Mouse (Mus musculus): Measurements from ENCODE around the gene Rapgef2. TPM values are rescaled to one million over a fixed set of nuclear protein-coding genes. Genes with fewer than 3 reads are reported as not detected.
A peak's percentile ranks its signal among the peaks of the same experiment; 100 is the strongest.

The Rapgef2 gene
- polyA plus RNA-seq, 1 experiment from 2014 or later, result 8.9 TPM

DNA sequence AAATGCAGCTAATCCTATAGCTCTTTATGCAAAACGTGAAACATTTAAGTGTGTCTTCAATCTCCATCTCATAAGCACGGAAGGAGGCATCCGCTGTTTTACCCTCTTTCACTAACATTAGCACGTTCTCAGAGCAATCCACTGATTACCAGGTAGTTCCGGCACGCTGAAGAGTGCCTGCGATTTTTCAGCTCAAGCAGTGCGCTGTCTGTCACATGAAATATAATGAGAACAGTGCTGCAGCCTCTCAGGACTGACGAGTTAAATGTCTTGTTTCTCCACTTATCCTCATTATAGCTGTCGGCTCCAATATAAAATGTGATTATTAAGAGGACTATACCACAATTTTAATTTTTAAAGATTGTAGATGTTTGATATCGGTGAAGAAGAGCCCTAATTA is 94.8 kb downstream of the Rapgef2 start:
- no peaks in the 10 kb centered on the region for H3K9me3 ChIP-seq
- peaks cover 4% of the 10 kb centered on the region for H3K36me3 ChIP-seq
- no peak overlapping the region for H3K4me2 ChIP-seq (replicated peaks)
- H3K4me3 ChIP-seq (replicated peaks), result no peak overlapping the region
- 82% methylated on average over 11 of the region's 11 CpGs for WGBS
- no peaks in the 10 kb centered on the region for H3K27me3 ChIP-seq
- no peak for ATAC-seq
- H3K9ac ChIP-seq (replicated peaks), result 0 out of 2 replicates have a peak overlapping the region, but pooled peaks have one; percentile 32
- H3K4me1 ChIP-seq (replicated peaks), result peaks cover 18% of the 10 kb centered on the region
- H3K27ac ChIP-seq, result no peak overlapping the region

GRCm38 (mm10) chr3:79190377-79190776 is 95.9 kb downstream of the Rapgef2 start:
- H3K27ac ChIP-seq, result no peak overlapping the region
- H3K36me3 ChIP-seq, result peaks cover 4% of the 10 kb centered on the region
- H3K9me3 ChIP-seq, result no peaks in the 10 kb centered on the region
- 95% methylated on average over 3 of the region's 3 CpGs for WGBS
- ATAC-seq, result no peak
- H3K4me1 ChIP-seq (replicated peaks), result peaks cover 18% of the 10 kb centered on the region
- H3K9ac ChIP-seq (replicated peaks), result no peak overlapping the region
- no peak overlapping the region for H3K4me2 ChIP-seq (replicated peaks)
- H3K4me3 ChIP-seq (replicated peaks), result no peak overlapping the region
- H3K27me3 ChIP-seq, result no peaks in the 10 kb centered on the region

DNA sequence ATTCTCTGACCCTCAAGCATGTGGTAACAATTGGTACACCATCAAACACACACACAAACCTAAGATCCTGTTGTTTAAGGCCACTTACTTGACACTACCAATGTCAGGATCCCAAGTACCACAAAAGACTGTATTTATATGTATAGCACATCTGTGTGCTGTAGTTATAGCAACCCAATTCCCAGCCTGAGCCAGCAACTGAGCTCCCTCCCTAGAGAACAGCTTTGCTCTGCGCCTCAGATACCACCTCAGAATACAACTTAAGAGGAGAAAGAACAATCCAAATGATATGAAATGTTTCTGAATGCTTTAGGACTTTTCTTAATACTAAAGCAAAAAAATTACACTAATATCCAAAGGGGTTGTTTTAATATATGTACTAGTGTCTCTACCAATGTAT is 98.4 kb downstream of the Rapgef2 start:
- Histone ChIP-seq H3K9me3 (no peaks in the 10 kb centered on the region), H3K36me3 (no peaks in the 10 kb centered on the region), H3K27ac (no peak overlapping the region), H3K27me3 (no peaks in the 10 kb centered on the region), H3K4me1 (replicated peaks) (peaks cover 15% of the 10 kb centered on the region), H3K4me2 (replicated peaks) (no peak overlapping the region), H3K4me3 (replicated peaks) (no peak overlapping the region), H3K9ac (replicated peaks) (no peak overlapping the region)
- ATAC-seq, result no peak
- WGBS, result 81% methylated on average over 1 of the region's 1 CpGs

DNA sequence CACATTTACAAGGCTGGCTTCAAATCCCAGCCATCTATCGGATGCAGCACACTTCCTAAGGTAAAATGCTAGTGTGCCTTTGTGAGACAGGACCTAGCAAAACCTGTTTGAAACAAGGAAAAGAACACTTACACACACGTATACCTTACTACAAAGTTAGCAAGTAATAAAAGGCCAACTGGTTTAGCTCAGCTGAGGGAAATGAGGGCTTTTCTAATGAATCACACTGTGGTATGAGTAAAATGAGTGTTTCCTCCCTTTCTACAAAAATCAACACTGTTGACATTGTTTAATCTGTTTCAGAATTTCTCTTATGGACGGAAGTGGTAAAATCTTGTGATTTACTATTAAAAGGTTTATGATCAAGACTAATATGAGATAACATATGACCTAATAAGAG is 104.0 kb downstream of the Rapgef2 start:
- 85% methylated on average over 3 of the region's 3 CpGs for whole genome bisulfite sequencing
- H3K27ac ChIP-seq, result no peak overlapping the region
- H3K36me3 ChIP-seq, result no peaks in the 10 kb centered on the region
- H3K4me1 ChIP-seq (replicated peaks), result peaks cover 35% of the 10 kb centered on the region
- no peak overlapping the region for H3K4me3 ChIP-seq (replicated peaks)
- H3K27me3 ChIP-seq, result no peaks in the 10 kb centered on the region
- no peak for ATAC-seq
- H3K9me3 ChIP-seq, result no peaks in the 10 kb centered on the region
- H3K9ac ChIP-seq (replicated peaks), result no peak overlapping the region
- no peak overlapping the region for H3K4me2 ChIP-seq (replicated peaks)

DNA sequence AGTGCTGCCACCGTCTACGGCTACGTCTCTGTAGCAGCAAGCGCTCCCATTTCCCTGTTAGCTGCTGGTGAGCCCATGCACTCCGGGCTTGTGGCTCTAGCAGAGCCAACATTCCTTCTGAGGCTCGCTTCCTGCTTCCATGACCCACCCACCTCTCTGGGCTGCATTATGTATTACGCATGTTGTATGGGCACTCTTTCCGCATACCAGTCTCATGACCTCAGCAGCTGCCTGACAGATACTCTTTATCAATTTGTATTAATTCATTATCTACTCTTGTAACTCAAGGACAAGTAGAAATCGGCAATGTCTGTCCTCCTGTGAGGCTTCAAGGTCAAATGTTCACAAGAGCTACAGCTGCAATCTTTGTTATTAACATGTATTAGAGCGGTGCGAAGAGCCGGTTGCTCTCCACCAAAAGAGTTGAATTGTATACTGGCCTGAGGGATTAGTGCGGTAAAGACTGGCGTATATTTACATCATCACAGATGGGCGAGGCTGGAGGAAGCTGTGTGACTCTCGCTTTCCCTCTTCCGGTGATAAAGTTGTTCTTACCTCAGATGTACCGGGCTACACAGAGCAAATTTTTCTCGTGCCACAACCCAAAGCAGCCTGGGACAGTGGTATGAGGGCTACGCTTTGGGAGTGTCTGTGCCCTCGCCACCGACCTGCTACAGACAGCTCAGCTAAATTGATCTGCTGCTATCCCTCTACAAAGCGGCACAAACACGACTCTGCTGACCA is 104.9 kb downstream of the Rapgef2 start:
- WGBS, result 61% methylated on average over 24 of the region's 24 CpGs
- Histone ChIP-seq H3K9me3 (no peaks in the 10 kb centered on the region), H3K4me2 (replicated peaks) (peak overlapping the region; percentile 27), H3K4me1 (replicated peaks) (peaks cover 37% of the 10 kb centered on the region), H3K4me3 (replicated peaks) (peak overlapping the region; percentile 6; the same call in 1 of the 2 replicates), H3K27me3 (no peaks in the 10 kb centered on the region), H3K36me3 (no peaks in the 10 kb centered on the region), H3K27ac (peak overlapping the region; percentile 36), H3K9ac (replicated peaks) (peak overlapping the region; percentile 7; the same call in 1 of the 2 replicates)
- ATAC-seq, result peak; percentile 61

- Histone ChIP-seq H3K9me3 (no peaks in the 10 kb centered on the region), H3K9ac (replicated peaks) (no peak overlapping the region), H3K4me1 (replicated peaks) (peaks cover 37% of the 10 kb centered on the region), H3K27me3 (no peaks in the 10 kb centered on the region), H3K36me3 (no peaks in the 10 kb centered on the region), H3K27ac (no peak overlapping the region), H3K4me2 (replicated peaks) (no peak overlapping the region), H3K4me3 (replicated peaks) (no peak overlapping the region)
- WGBS, result 69% methylated on average over 8 of the region's 8 CpGs
- ATAC-seq, result no peak
Observed at GRCm38 (mm10) chr3:79180086-79180485, 106.2 kb downstream of the Rapgef2 start.

DNA sequence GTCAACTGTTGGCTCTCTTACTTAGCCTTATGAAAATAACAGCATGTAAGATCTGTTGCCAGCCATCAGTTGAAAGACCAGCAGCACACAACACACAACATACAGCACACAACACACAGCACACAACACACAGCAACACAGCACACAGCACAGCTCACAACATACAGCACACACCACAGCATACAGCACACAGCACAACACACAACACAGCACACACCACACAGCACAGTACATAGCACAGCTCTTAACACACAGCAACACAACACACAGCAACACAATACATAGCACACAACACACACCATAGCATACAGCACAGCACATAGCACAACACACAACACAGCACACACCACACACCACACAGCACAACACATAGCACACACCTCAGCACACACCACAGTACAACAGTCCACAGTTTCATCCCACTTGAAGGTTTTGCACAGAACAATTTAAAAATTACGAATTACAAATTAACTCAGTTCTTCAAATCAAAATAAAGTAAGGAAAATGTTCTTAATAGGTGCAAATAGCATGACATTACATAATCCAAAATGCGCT is 106.7 kb downstream of the Rapgef2 start:
- Histone ChIP-seq H3K4me2 (replicated peaks) (no peak overlapping the region), H3K27ac (no peak overlapping the region), H3K27me3 (no peaks in the 10 kb centered on the region), H3K4me1 (replicated peaks) (peaks cover 37% of the 10 kb centered on the region), H3K36me3 (no peaks in the 10 kb centered on the region), H3K9me3 (no peaks in the 10 kb centered on the region), H3K4me3 (replicated peaks) (no peak overlapping the region), H3K9ac (replicated peaks) (no peak overlapping the region)
- 99% methylated on average over 2 of the region's 2 CpGs for WGBS
- ATAC-seq, result peak; percentile 53

- H3K27ac ChIP-seq, result no peak overlapping the region
- WGBS, result 59% methylated on average over 3 of the region's 3 CpGs
- H3K4me2 ChIP-seq (replicated peaks), result no peak overlapping the region
- no peak overlapping the region for H3K9ac ChIP-seq (replicated peaks)
- no peak for ATAC-seq
- no peaks in the 10 kb centered on the region for H3K36me3 ChIP-seq
- no peaks in the 10 kb centered on the region for H3K9me3 ChIP-seq
- H3K4me1 ChIP-seq (replicated peaks), result peaks cover 37% of the 10 kb centered on the region
- H3K4me3 ChIP-seq (replicated peaks), result no peak overlapping the region
- no peaks in the 10 kb centered on the region for H3K27me3 ChIP-seq
Observed at GRCm38 (mm10) chr3:79178708-79179107, 107.6 kb downstream of the Rapgef2 start.

GRCm38 (mm10) chr3:79178070-79178469 is 108.2 kb downstream of the Rapgef2 start:
- no peak for ATAC-seq
- Histone ChIP-seq H3K36me3 (no peaks in the 10 kb centered on the region), H3K27ac (no peak overlapping the region), H3K4me1 (replicated peaks) (peaks cover 37% of the 10 kb centered on the region), H3K27me3 (no peaks in the 10 kb centered on the region), H3K4me3 (replicated peaks) (no peak overlapping the region), H3K4me2 (replicated peaks) (no peak overlapping the region), H3K9ac (replicated peaks) (no peak overlapping the region), H3K9me3 (no peaks in the 10 kb centered on the region)
- WGBS, result 72% methylated on average over 6 of the region's 6 CpGs

DNA sequence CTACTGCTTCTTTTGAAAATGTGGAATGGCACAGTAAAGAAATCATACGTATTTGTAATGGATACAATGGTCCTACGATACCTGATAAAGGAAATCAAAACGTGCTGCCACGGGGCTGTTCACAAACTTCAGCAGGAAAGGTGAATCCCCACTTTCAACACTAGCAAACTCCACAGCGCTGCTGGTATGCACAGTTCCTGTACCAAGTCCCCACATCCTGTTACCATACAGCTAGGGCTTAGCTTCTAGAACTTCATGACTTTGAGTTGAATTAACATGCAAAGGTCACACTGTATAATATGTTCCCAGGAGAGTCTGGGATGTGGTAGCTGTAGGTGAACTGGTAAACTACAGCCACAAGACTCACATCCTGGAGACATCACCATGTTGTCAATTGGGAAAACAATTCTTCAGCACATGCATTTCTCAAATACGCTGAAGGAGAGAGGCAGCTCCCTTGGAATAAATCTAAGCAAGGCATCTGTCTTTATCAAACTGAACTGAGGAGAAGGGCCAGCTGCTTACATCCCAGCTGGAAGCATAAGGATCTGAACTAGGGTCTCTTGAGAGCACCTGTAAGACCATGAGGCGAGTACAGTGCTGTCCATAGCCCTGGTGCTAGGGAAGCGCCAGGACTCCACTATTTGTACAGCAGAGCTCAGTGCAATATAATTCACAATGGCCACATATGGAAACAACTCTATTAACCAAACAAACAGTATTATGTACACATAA is 109.0 kb downstream of the Rapgef2 start:
- Histone ChIP-seq H3K4me1 (replicated peaks) (peaks cover 37% of the 10 kb centered on the region), H3K9me3 (no peaks in the 10 kb centered on the region), H3K4me3 (replicated peaks) (no peak overlapping the region), H3K27me3 (no peaks in the 10 kb centered on the region), H3K9ac (replicated peaks) (no peak overlapping the region), H3K27ac (no peak overlapping the region), H3K4me2 (replicated peaks) (no peak overlapping the region), H3K36me3 (0 out of 2 replicates have a peak, but pooled peaks cover 3% of the 10 kb centered on the region)
- 86% methylated on average over 8 of the region's 8 CpGs for whole genome bisulfite sequencing
- ATAC-seq, result no peak

GRCm38 (mm10) chr3:79174168-79174567 is 112.1 kb downstream of the Rapgef2 start:
- no peak overlapping the region for H3K4me3 ChIP-seq (replicated peaks)
- no peaks in the 10 kb centered on the region for H3K9me3 ChIP-seq
- no peak overlapping the region for H3K4me2 ChIP-seq (replicated peaks)
- no peak overlapping the region for H3K27ac ChIP-seq
- H3K36me3 ChIP-seq, result peaks cover 7% of the 10 kb centered on the region; the same call in 1 of the 2 replicates
- H3K9ac ChIP-seq (replicated peaks), result no peak overlapping the region
- no peak for ATAC-seq
- H3K4me1 ChIP-seq (replicated peaks), result peaks cover 19% of the 10 kb centered on the region
- no peaks in the 10 kb centered on the region for H3K27me3 ChIP-seq
- 90% methylated on average over 6 of the region's 6 CpGs for WGBS

GRCm38 (mm10) chr3:79173291-79173690 is 113.0 kb downstream of the Rapgef2 start:
- WGBS, result 95% methylated on average over 5 of the region's 5 CpGs
- H3K27ac ChIP-seq, result no peak overlapping the region
- no peak for ATAC-seq
- H3K4me3 ChIP-seq (replicated peaks), result no peak overlapping the region
- H3K36me3 ChIP-seq, result peaks cover 7% of the 10 kb centered on the region; the same call in 1 of the 2 replicates
- H3K4me2 ChIP-seq (replicated peaks), result no peak overlapping the region
- H3K27me3 ChIP-seq, result no peaks in the 10 kb centered on the region
- no peaks in the 10 kb centered on the region for H3K9me3 ChIP-seq
- H3K4me1 ChIP-seq (replicated peaks), result peaks cover 12% of the 10 kb centered on the region
- H3K9ac ChIP-seq (replicated peaks), result no peak overlapping the region
